Mouse (Mus musculus): ENCODE results near the gene Mcoln2. TPM values are rescaled to one million over a fixed set of nuclear protein-coding genes. Genes with fewer than 3 reads are reported as not detected.

Mcoln2 gene
- polyA plus RNA-seq, 1 experiment from 2014 or later, result 4.5 TPM

DNA sequence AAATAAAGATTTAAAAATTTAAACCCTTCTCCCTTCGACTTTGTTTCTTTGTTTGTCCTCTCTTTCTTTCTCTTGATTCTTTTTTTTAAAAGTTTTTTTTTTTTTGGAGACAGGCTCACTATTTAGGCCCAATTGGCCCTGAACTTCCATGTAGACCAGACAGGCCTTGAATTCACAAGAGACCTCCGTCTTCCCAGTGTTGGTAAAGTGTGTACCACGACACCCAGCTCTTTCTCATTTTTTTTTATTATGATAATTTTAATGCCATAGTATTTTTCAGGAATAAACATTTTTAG is 27.6 kb upstream of the Mcoln2 start:
- ATAC-seq (no peak), DNase-seq (no peak)
- no peak overlapping the region for H3K9ac ChIP-seq (replicated peaks)
- H3K27me3 ChIP-seq (ENCODE audit: insufficient read depth, low read length), result peaks cover 7% of the 10 kb centered on the region; the same call in 1 of the 2 replicates
- no peak overlapping the region for H3K4me2 ChIP-seq (ENCODE audit: low read depth, low read length)
- no peak overlapping the region for H3K27ac ChIP-seq (ENCODE audit: low read depth)
- 60% methylated on average over 3 of the region's 3 CpGs for WGBS (ENCODE audit: insufficient replicate concordance)
- H3K36me3 ChIP-seq (replicated peaks; ENCODE audit: insufficient read depth, low read length), result no peaks in the 10 kb centered on the region
- H3K9me3 ChIP-seq (ENCODE audit: low read length), result no peaks in the 10 kb centered on the region
- H3K4me1 ChIP-seq (ENCODE audit: insufficient read depth), result no peaks in the 10 kb centered on the region; the same call in 1 of the 2 replicates
- TF ChIP-seq CTCF (IDR thresholded peaks at IDR 0.05; ENCODE audit: low read depth), result no peak
- no peak for TF ChIP-seq EP300 (IDR thresholded peaks at IDR 0.05; ENCODE audit: low read depth)
- H3K4me3 ChIP-seq (ENCODE audit: low read depth, low read length), result no peak overlapping the region

DNA sequence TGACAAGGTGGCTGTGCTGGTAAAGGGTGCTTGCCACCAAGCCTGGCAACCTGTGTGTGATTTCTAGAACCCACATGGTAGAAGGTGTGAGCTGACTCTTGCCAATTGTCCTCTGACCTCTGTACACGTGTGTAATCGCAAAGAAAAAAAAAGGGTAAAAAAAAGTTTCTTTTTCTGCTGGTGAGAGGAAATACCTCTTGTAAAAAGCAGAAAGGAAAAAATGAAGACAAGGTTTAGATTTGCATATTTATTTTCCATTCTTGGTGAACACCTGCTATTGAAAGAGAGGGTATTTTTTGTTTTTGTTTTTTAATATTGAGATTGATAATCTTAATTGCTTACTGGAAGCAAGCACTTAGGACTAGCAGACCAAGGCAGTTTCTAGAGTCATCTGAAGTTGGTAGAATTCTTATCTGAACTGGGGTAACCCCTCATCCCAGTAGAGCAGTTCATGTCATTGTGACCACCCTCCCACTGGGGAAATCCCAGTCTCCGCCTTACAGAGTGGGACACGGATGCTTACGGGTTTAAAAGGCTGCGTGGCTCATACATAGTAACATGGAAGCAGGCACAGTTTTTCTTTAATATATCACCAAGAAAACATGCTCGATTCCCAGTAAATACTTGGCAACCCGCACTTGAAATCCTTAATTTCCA is 26.7 kb upstream of the Mcoln2 start:
- Histone ChIP-seq H3K27me3 (ENCODE audit: insufficient read depth, low read length) (no peaks in the 10 kb centered on the region), H3K4me2 (ENCODE audit: low read depth, low read length) (no peak overlapping the region), H3K9ac (replicated peaks) (no peak overlapping the region), H3K27ac (ENCODE audit: low read depth) (no peak overlapping the region), H3K4me1 (ENCODE audit: insufficient read depth) (no peaks in the 10 kb centered on the region; the same call in 1 of the 2 replicates), H3K4me3 (ENCODE audit: low read depth, low read length) (no peak overlapping the region), H3K36me3 (replicated peaks; ENCODE audit: insufficient read depth, low read length) (no peaks in the 10 kb centered on the region), H3K9me3 (ENCODE audit: low read length) (no peaks in the 10 kb centered on the region)
- DNase-seq (no peak), ATAC-seq (no peak)
- TF ChIP-seq EP300 (IDR thresholded peaks at IDR 0.05; ENCODE audit: low read depth) (no peak), CTCF (IDR thresholded peaks at IDR 0.05; ENCODE audit: low read depth) (no peak)
- WGBS (ENCODE audit: insufficient replicate concordance), result 72% methylated on average over 8 of the region's 8 CpGs

DNA sequence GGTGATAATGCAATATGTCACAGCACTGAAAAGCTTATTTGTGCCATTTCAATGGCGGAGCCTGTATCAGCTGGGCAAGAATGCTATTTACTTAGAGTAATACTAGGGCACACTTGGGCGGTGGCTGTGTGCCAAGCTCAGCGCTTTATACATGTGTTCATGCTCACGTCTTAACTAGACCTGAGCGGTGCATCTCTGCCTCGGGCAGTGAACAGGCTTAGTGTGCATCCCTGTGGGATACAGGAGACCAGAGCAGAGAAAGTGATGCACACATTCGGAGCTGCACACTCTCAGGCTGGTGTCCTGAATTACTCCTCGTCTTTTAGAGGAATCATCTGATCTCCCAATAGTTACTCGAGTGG is 26.2 kb upstream of the Mcoln2 start:
- DNase-seq, result no peak
- WGBS (ENCODE audit: insufficient replicate concordance), result 79% methylated on average over 9 of the region's 9 CpGs
- Histone ChIP-seq H3K4me1 (ENCODE audit: insufficient read depth) (no peaks in the 10 kb centered on the region; the same call in 1 of the 2 replicates), H3K36me3 (replicated peaks; ENCODE audit: insufficient read depth, low read length) (no peaks in the 10 kb centered on the region), H3K4me3 (ENCODE audit: low read depth, low read length) (no peak overlapping the region), H3K9me3 (ENCODE audit: low read length) (no peaks in the 10 kb centered on the region), H3K4me2 (ENCODE audit: low read depth, low read length) (no peak overlapping the region), H3K9ac (replicated peaks) (no peak overlapping the region), H3K27ac (ENCODE audit: low read depth) (no peak overlapping the region), H3K27me3 (ENCODE audit: insufficient read depth, low read length) (no peaks in the 10 kb centered on the region)
- no peak for TF ChIP-seq EP300 (IDR thresholded peaks at IDR 0.05; ENCODE audit: low read depth)
- TF ChIP-seq CTCF (IDR thresholded peaks at IDR 0.05; ENCODE audit: low read depth), result no peak
- ATAC-seq, result no peak

DNA sequence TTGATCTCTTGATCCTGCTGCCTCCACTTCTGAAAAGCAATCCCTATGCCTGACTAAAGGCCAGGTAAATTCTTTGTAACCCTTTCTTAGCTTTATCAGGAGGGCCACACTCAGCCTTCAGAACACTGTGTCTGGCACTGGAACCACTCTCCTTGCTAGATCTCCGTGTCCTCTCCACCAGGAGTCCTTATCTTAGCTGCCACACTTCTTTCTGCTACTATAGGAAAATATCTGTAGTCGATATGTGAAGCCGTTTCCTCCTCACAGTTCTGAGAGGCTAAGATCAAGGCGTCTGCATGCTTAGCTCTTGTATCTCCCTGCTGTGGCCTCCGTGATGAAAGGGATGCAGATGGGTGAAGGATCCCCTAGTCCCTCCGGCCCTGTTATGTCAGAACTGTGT is 22.4 kb upstream of the Mcoln2 start:
- H3K4me1 ChIP-seq (ENCODE audit: insufficient read depth), result no peaks in the 10 kb centered on the region
- TF ChIP-seq EP300 (IDR thresholded peaks at IDR 0.05; ENCODE audit: low read depth) (peak; percentile 92), CTCF (IDR thresholded peaks at IDR 0.05; ENCODE audit: low read depth) (no peak)
- no peaks in the 10 kb centered on the region for H3K9me3 ChIP-seq (ENCODE audit: low read length)
- no peak overlapping the region for H3K27ac ChIP-seq (ENCODE audit: low read depth)
- ATAC-seq (peak; percentile 82), DNase-seq (no peak)
- H3K4me2 ChIP-seq (ENCODE audit: low read depth, low read length), result no peak overlapping the region
- H3K36me3 ChIP-seq (replicated peaks; ENCODE audit: insufficient read depth, low read length), result no peaks in the 10 kb centered on the region
- no peak overlapping the region for H3K4me3 ChIP-seq (ENCODE audit: low read depth, low read length)
- 46% methylated on average over 6 of the region's 6 CpGs for WGBS (ENCODE audit: insufficient replicate concordance)
- no peaks in the 10 kb centered on the region for H3K27me3 ChIP-seq (ENCODE audit: insufficient read depth, low read length)
- no peak overlapping the region for H3K9ac ChIP-seq (replicated peaks)

DNA sequence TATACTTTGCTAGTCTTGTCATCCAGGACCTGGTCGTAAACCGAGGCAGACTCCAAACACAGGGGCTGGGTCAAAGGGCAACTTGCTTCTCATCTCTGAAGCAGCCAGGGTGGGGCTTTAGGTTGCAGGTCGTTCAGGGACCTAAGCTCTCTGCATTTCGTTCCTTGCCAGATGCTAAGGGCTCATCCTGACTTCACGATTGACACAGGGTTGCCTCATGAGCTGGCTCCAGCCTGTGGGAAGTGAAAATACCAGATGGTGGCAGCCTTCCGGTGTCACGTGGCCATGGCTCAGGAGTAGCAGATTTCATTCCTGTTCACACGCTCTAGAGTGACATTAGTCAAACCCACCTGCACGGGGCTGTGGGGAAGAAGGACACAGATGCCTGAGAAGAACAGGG is 14.8 kb upstream of the Mcoln2 start:
- H3K36me3 ChIP-seq (replicated peaks; ENCODE audit: insufficient read depth, low read length), result no peaks in the 10 kb centered on the region
- no peaks in the 10 kb centered on the region for H3K4me1 ChIP-seq (ENCODE audit: insufficient read depth)
- TF ChIP-seq EP300 (IDR thresholded peaks at IDR 0.05; ENCODE audit: low read depth), result no peak
- TF ChIP-seq CTCF (IDR thresholded peaks at IDR 0.05; ENCODE audit: low read depth), result no peak
- no peak overlapping the region for H3K4me2 ChIP-seq (ENCODE audit: low read depth, low read length)
- ATAC-seq (peak; percentile 57), DNase-seq (no peak)
- no peaks in the 10 kb centered on the region for H3K27me3 ChIP-seq (ENCODE audit: insufficient read depth, low read length)
- H3K9ac ChIP-seq (replicated peaks), result no peak overlapping the region
- 59% methylated on average over 9 of the region's 9 CpGs for WGBS (ENCODE audit: insufficient replicate concordance)
- no peaks in the 10 kb centered on the region for H3K9me3 ChIP-seq (ENCODE audit: low read length)
- no peak overlapping the region for H3K27ac ChIP-seq (ENCODE audit: low read depth)
- H3K4me3 ChIP-seq (ENCODE audit: low read depth, low read length), result no peak overlapping the region

DNA sequence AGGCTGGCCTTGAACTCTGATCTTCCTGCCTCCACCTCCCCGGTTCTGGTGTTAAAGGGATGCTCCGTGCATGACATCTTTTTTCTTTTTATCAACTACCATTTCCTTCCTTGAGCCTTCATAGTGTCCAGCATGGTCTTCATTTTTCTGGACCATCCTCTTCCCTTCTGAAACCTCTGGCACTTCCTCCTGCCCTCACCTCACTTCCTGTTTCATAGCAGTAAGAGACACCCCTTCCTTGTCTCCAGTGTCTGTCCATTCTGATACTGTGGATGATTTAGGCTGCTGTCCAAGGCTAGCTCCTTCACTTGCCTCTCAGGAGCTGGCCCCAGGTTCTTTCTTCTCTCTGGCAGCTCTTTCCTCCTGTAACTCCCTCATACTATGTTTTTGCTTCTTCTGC is 14.2 kb upstream of the Mcoln2 start:
- no peak for ATAC-seq
- WGBS (ENCODE audit: insufficient replicate concordance), result 57% methylated on average over 2 of the region's 2 CpGs
- H3K4me2 ChIP-seq (ENCODE audit: low read depth, low read length), result no peak overlapping the region
- H3K9me3 ChIP-seq (ENCODE audit: low read length), result no peaks in the 10 kb centered on the region
- no peak overlapping the region for H3K4me3 ChIP-seq (ENCODE audit: low read depth, low read length)
- no peak overlapping the region for H3K27ac ChIP-seq (ENCODE audit: low read depth)
- no peak for TF ChIP-seq CTCF (IDR thresholded peaks at IDR 0.05; ENCODE audit: low read depth)
- TF ChIP-seq EP300 (IDR thresholded peaks at IDR 0.05; ENCODE audit: low read depth), result no peak
- H3K9ac ChIP-seq (replicated peaks), result no peak overlapping the region
- no peaks in the 10 kb centered on the region for H3K4me1 ChIP-seq (ENCODE audit: insufficient read depth)
- no peaks in the 10 kb centered on the region for H3K27me3 ChIP-seq (ENCODE audit: insufficient read depth, low read length)
- DNase-seq, result no peak
- H3K36me3 ChIP-seq (replicated peaks; ENCODE audit: insufficient read depth, low read length), result no peaks in the 10 kb centered on the region

DNA sequence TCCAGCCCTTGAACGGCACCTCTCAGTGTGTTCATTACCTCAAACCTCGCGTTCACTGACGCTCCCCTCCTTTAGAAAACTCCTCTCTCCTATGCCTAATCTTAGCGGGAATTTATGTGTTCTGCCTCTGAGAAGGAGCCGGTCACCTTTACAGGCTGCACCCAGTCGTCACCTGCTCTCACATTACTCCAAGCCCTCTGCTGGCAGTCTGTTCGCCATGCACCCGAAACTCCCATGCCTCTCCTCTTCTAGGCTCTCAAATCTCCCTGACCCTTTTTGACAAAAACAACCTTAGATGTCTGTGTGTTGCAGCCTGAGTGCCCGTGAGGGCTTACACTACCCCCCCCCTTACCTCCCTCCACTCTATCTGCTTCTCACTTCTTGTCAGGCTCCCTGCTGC is 13.2 kb upstream of the Mcoln2 start:
- no peaks in the 10 kb centered on the region for H3K9me3 ChIP-seq (ENCODE audit: low read length)
- H3K36me3 ChIP-seq (replicated peaks; ENCODE audit: insufficient read depth, low read length), result no peaks in the 10 kb centered on the region
- ATAC-seq (no peak), DNase-seq (peak; percentile 35)
- no peak overlapping the region for H3K9ac ChIP-seq (replicated peaks)
- H3K4me2 ChIP-seq (ENCODE audit: low read depth, low read length), result no peak overlapping the region
- WGBS (ENCODE audit: insufficient replicate concordance), result 35% methylated on average over 10 of the region's 10 CpGs
- H3K4me1 ChIP-seq (ENCODE audit: insufficient read depth), result no peaks in the 10 kb centered on the region
- H3K27ac ChIP-seq (ENCODE audit: low read depth), result no peak overlapping the region
- TF ChIP-seq EP300 (IDR thresholded peaks at IDR 0.05; ENCODE audit: low read depth) (no peak), CTCF (IDR thresholded peaks at IDR 0.05; ENCODE audit: low read depth) (peak; percentile 55)
- H3K27me3 ChIP-seq (ENCODE audit: insufficient read depth, low read length), result no peaks in the 10 kb centered on the region
- no peak overlapping the region for H3K4me3 ChIP-seq (ENCODE audit: low read depth, low read length)

Measured in liver, postnatal 0 days (tissue).